Mouse (Mus musculus): Measurements from ENCODE around the gene Eif4a3.
A peak's percentile ranks its signal among the peaks of the same experiment; 100 is the strongest.

Gene Eif4a3

GRCm38 (mm10) chr11:119299391-119300245 lies at the start of gene Eif4a3:
Eif4a3 (minus strand) TSS chr11:119300089.
- DNase-seq (ENCODE audit: low spot score): peak; percentile 93

DNA sequence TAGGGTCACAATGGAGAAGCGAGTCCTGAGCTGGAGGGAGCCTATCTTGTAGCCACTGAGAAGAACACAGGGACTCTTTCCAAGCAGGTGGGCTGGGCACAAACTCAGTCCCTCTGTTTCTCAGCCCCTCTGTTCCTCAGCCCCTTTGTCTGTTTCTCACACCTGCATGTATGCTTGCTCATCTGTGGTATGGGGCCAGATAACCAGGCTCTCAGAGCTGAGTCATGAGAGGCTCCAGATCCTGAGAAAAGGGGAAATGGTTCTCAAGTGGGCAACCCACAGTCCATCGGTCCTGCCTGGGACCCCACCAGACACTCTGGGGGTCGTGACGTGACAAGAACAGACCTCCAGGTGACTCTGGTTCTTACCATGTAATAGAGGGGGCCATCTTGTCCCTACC lies 47.2 kb upstream of the Eif4a3 start:
- no peak for DNase-seq (ENCODE audit: low spot score)

DNA sequence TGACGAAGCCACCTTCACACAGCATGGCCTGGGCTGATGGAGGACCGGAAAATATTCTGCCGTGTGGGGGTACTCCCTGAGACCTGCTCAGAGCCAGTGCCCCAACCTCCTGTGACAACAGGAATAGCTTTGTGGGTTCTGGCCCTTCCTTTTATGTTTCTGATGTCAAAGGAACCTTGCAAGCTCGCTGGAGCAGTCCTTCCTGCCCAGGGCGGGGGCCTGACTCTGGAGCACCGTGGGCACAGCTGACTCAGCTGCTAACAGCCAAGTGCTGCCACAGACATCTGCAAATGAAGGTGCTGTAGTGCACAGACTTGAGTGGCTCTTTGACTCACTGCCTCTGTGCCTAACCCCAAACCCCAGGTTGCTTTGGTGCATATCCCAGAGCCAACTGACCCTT lies 45.0 kb upstream of the Eif4a3 start:
- no peak for DNase-seq (ENCODE audit: low spot score)

GRCm38 (mm10) chr11:119344178-119344577 lies 44.3 kb upstream of the Eif4a3 start:
- no peak for DNase-seq (ENCODE audit: low spot score)

DNA sequence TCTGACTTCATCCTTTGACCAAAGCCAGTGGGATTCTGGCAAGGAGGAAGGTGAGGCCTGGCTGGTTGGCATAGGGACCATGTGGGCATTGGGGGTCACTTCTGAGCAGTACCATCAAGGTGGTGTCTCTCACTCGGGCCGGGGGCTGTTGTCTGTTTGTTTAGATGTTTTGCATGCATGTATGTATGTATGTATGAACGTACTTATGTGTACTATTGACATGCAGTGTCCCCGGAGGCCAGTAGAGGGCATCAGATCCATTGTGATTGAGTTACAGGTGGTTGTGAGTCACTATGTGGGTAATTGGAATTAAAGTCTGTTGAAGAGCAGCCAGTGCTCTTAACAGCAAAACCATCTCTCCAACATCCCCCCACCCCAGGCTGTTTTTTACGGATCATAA lies 39.7 kb upstream of the Eif4a3 start:
- DNase-seq (ENCODE audit: low spot score): peak; percentile 88

DNA sequence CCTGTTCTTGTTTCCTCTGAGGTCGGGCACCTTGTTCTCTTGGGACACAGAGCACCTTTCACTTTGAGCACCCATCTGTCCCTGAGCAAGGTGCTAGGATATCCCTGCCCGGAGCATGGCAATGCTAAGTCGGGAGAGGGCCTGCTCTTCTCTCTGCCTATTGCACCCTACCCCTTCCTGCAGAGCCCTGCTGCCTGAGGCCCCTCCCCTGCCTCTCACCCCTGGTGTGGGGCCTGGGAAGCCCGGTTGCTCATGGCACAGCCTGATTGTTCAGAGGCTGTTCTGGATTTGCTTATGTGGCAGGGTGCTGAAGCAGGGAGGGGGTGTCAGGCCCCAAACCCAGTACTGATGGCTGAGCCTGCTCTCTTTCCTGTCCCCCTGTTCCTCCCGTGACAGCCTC lies 39.3 kb upstream of the Eif4a3 start:
- no peak for DNase-seq (ENCODE audit: low spot score)

GRCm38 (mm10) chr11:119338271-119339059 lies 38.6 kb upstream of the Eif4a3 start:
- no peak for DNase-seq (ENCODE audit: low spot score)

DNA sequence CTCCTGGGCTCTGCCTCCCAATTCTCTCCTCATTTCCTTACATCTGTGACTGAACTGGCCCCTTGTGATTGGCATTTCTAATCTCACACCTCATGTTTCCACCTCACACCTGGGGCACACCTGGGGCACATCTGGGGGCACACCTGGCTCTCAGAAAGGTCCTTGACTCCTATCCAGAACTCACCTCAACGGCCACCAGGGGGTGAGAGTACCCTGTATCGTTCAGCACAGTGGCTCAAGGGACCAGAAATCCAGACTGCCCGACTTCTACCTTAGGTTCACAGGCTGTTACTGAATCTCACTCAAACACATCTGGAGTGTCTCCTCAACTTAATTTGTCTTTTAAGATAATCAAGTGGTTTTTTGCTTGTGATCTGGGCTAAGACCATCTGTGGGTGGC lies 32.1 kb upstream of the Eif4a3 start:
- no peak for DNase-seq (ENCODE audit: low spot score)

DNA sequence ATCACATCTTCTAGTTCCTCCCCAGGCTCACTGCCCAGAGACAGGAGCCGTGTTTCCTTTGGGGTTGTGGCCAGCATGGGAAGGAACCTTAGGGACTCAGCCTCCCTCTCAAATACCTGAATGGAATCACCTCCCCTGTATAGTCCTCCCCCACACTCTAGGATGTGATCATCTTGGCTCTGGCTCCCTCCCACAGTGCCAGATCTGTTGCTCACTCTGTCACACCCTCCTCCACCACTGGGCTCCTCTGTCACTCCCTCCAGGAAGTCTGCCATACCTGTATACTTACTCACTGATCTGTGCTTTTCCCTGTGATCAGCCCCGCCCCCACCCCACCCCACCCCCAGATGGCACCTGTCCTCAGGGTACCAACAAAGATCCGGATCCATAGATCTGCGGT lies 30.7 kb upstream of the Eif4a3 start:
- no peak for DNase-seq (ENCODE audit: low spot score)

DNA sequence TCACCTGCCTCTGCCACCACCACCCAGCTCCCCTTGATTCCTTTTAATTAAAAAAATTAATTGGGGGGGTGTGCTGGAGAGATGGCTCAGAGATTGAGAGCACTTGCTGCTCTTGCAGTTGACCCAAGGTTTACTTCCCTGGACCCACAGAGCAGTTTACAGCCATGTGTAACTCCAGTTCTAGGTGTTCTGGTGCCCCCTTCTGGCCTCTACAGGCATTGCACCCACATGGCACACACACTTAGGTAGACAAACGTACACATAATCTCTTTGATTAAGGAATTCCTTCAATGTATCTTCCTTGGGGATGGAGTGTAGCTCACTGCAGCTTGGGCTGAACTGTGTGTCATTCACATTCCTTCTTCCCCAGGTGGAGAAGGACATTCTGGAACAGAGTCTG lies 25.2 kb upstream of the Eif4a3 start:
- no peak for DNase-seq (ENCODE audit: low spot score)

DNA sequence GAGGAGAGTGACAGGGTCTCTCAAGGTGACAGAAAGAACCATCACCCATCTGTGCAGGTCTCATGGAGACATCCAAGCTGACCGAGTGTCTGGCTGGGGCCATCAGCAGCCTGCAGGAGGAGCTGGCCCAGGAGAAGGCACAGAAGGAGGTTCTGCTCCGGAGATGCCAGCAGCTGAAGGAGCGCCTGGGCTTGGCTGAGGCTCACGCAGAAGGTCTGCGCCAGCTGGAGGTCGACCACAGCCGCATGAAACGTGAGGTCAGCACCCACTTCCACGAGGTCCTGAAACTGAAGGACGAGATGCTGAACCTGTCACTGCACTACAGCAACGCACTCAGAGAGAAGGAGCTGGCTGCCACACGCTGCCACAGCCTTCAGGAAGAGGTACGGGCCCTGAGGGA lies 22.6 kb upstream of the Eif4a3 start:
- DNase-seq (ENCODE audit: low spot score): no peak

- DNase-seq (ENCODE audit: low spot score): no peak
Measured at GRCm38 (mm10) chr11:119316720-119317119, 16.8 kb upstream of the Eif4a3 start.

DNA sequence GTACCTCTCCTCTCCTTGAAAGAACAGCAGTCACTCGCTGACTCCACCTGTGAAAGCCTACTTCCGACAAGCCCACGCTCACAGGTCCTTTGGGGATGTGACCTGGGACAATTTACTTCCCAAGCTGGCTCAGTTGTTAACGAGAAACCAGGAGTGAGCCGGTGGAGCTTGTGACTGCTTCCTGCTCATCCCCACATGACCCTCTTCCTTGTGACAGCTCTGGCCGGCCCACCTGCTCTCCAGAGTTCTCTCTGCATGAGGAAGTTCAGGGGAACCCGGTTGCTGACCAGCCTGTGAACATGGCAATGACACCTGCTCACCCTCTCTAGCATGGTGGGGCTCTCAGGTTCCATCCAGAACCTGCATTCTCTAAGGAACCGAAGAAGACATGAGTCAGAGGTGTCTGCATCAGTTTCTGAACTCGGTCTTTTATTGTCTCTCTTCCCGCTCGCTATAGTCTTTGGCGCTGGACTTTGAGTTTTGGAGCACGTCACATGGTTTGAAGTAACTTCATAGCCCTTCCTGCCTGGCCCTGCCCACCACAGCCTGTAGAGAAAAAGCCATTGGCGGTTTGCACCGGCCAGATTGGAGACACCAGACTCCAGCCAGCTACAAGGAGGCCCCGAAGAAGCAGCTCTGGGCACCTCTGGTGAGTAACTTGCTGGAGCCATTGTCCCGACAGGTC lies 14.5 kb upstream of the Eif4a3 start:
- no peak for DNase-seq (ENCODE audit: low spot score)

DNA sequence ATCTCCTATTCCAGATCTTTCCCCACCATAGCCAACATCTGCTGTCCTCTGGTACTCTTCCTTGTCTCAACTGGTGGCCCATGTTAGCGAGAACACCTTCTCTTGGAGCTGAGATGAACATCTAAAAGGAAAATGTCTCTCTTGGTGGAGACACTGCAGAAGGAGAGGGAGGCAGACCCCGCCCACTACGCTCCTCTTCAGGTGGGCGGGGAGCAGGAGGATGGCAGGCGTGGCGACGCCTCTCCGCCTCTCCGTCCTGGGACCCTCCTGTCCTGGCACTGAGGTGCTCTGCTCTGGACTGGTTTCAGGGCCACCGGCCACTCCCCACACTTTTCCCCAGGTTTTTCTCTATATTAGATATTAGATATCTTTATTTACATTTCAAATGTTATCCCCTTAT lies 10.7 kb upstream of the Eif4a3 start:
- DNase-seq (ENCODE audit: low spot score): no peak

GRCm38 (mm10) chr11:119307916-119308315 lies 8.0 kb upstream of the Eif4a3 start:
- no peak for DNase-seq (ENCODE audit: low spot score)

- no peak for DNase-seq (ENCODE audit: low spot score)
Measured at GRCm38 (mm10) chr11:119307658-119307867, 7.7 kb upstream of the Eif4a3 start, which contains the start of gene Card14. Card14 (plus strand) TSS chr11:119307768.

DNA sequence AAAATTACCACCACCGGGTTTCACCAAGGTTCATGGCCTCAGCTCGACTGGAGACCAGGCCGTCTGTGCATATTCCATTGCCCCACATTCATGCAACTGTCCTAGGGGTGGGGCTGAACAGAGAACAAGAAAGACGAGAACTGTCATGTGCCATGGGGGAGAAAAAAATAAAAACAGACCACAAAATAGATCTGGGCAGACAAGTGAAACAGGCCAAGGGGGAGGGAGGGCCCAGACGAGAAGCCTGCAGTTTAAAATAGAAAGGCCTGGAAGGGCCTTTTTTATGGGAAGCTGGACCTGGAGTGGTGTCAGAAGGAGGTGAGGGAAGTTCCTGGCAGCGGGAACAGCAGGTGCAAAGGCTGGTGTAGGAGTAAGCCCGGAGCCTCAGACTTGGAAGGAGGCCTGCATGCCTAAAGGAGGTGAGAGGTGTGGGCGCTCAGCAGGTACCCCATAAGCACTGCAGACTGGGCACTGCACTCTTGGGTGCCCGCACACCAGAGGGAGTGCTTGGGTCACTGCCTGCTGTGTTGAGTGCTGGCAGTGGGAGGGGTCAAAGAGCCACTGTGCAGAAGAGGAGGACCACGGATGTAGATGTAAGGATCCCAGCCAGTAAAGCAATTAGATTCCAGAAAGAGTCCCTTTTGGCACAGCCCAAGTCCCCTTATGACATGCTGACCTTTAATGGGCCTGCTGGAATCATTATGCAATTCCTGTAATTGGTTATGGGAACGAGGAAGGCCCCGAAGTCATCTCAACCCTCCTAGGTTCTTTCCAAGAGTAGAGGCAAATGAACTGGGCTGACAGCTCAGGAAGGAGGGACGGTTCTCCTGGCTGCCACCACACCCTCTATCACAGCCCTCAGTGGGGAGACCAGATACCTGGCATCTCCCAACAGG lies 7.1 kb upstream of the Eif4a3 start:
- DNase-seq (ENCODE audit: low spot score): no peak

DNA sequence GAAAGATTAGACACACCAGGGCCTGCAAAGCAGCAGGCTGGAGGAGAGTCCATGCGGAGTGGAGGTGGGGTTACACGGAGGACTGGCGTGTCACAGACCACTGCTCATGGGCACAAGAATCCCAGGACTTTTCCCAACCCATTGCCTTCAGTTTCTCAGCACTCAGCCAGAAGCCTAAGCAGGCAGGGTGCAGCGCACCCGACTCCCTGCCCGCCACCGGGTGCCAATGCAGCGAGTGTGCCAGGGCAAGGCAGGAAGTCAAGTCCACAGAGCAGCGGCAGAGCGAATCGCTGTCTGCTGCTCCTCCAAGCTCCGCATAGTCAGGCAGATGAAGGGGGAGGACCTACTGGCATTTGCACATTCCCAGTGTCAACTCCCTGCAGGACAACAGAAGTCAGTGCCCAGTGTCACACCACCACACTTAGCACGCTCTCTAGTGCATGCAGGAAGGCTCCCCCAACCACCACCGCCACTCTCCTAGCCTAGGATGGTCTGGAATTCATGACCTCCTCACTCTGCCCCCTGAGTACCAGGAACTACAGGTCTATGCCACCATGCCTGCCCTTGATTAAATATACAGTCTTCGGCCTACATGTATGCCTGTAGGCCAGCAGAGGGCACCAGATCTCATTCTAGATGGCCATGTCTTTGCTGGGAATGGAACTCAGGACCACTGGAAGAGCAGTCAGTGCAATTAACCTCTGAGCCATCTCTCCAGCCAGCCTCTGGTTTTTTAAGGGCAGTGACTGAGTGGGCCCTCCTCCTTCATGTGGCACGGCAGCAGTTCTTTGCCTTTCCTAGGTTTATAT lies 5.2 kb upstream of the Eif4a3 start:
- DNase-seq (ENCODE audit: low spot score): no peak

- DNase-seq (ENCODE audit: low spot score): no peak
Measured at GRCm38 (mm10) chr11:119300986-119301385, 1.1 kb upstream of the Eif4a3 start.

- no peak for DNase-seq (ENCODE audit: low spot score)
Measured at GRCm38 (mm10) chr11:119300246-119300935, 502 bp upstream of the Eif4a3 start.

DNA sequence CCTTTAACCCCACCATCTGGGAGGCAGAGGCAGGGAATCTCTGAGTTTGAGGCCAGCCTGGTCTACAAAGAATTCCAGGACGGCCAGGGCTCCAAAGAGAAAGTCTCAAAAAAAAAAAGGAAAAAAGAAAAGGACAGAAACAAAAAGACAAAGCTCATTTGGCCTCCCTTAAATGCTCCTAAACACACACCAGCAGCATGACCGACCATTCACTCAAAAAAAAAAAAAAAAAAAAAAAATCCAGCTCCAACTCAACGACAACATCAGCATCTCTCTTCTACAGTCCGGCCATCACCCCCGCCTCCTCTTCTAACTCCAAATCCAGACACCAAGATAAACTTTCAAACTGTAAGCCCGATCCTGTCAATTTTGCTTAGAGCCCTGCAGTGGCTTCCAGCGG lies 972 bp downstream of the Eif4a3 start:
- no peak for DNase-seq (ENCODE audit: low spot score)

All from layer of hippocampus, adult 11-12 months (tissue).